Mouse (Mus musculus) myocyte (in vitro differentiated cells): ENCODE data around the gene Wrb. TPM values are rescaled to one million over a fixed set of nuclear protein-coding genes. Genes with fewer than 3 reads are reported as not detected.
A peak's percentile ranks its signal among the peaks of the same experiment; 100 is the strongest.

ENCODE experiments used
- H3K27me3 ChIP-seq: one replicate; pipeline ENCODE4 v1.6.1; 2011; ENCODE audit not compliant: control insufficient read depth, insufficient read depth, insufficient read length
- H3K36me3 ChIP-seq: one replicate; pipeline ENCODE4 v1.6.1; 2011; ENCODE audit not compliant: control insufficient read depth, insufficient read depth
- H3K4me2 ChIP-seq: one replicate; pipeline ENCODE4 v1.6.1; 2011; ENCODE audit warnings: low read depth, control low read depth
- H3K4me3 ChIP-seq: one replicate; pipeline ENCODE4 v1.5.1; 2011; ENCODE audit warnings: mild to moderate bottlenecking, control low read depth, moderate library complexity
- H3K79me2 ChIP-seq: one replicate; pipeline ENCODE4 v1.6.1; 2011; ENCODE audit not compliant: control insufficient read depth, insufficient read depth
- H3ac ChIP-seq: one replicate; pipeline ENCODE4 v1.6.1; 2011; ENCODE audit not compliant: control insufficient read depth, insufficient read length
- CEBPB ChIP-seq: IDR thresholded peaks from 2 replicates; pipeline ENCODE4 v1.6.1; 2011; ENCODE audit warnings: mild to moderate bottlenecking, moderate library complexity; ENCODE audit not compliant: poor library complexity, insufficient read depth, severe bottlenecking
- E2F4 ChIP-seq: IDR thresholded peaks from one replicate; pipeline ENCODE4 v1.6.1; 2011; ENCODE audit warnings: mild to moderate bottlenecking, control low read depth, moderate library complexity; ENCODE audit not compliant: insufficient read depth
- MAX ChIP-seq: IDR thresholded peaks from one replicate; pipeline ENCODE4 v1.6.1; 2011; ENCODE audit warnings: low read depth, mild to moderate bottlenecking, control low read depth
- MYOD1 ChIP-seq, 3 experiments: IDR thresholded peaks; one replicate each; pipeline ENCODE4 v1.6.1; 2011; ENCODE audit warnings: control low read depth in 2 of 3, low read depth in 2 of 3, mild to moderate bottlenecking in 2 of 3, moderate library complexity in 1 of 3; ENCODE audit not compliant: insufficient read length in 2 of 3, control insufficient read depth in 1 of 3
- MYOG ChIP-seq, 3 experiments: IDR thresholded peaks; one replicate each; pipeline ENCODE4 v1.6.1; 2011; ENCODE audit warnings: control low read depth in 2 of 3, low read depth in 2 of 3, mild to moderate bottlenecking in 2 of 3; ENCODE audit not compliant: insufficient read length in 2 of 3, control insufficient read depth in 1 of 3, insufficient read depth in 1 of 3
- POLR2A ChIP-seq: IDR thresholded peaks from one replicate; pipeline ENCODE4 v1.6.1; 2011; ENCODE audit warnings: low read depth, mild to moderate bottlenecking, control low read depth, moderate library complexity; ENCODE audit not compliant: insufficient read length
- POLR2AphosphoS2 ChIP-seq: IDR thresholded peaks from one replicate; pipeline ENCODE4 v1.6.1; 2011; ENCODE audit warnings: low read depth, control low read depth; ENCODE audit not compliant: insufficient read length
- REST ChIP-seq: IDR thresholded peaks from one replicate; pipeline ENCODE4 v1.6.1; 2011; ENCODE audit warnings: mild to moderate bottlenecking, control low read depth, moderate library complexity; ENCODE audit not compliant: insufficient read depth, insufficient read length
- SRF ChIP-seq: IDR thresholded peaks from one replicate; pipeline ENCODE4 v1.6.1; 2011; ENCODE audit warnings: low read depth; ENCODE audit not compliant: control insufficient read depth, insufficient read length
- TCF12 ChIP-seq: IDR thresholded peaks from one replicate; pipeline ENCODE4 v1.6.1; 2011; ENCODE audit warnings: mild to moderate bottlenecking, control low read depth; ENCODE audit not compliant: poor library complexity, insufficient read depth, severe bottlenecking
- TCF3 ChIP-seq: IDR thresholded peaks from one replicate; pipeline ENCODE4 v1.6.1; 2011; ENCODE audit warnings: low read depth, control low read depth; ENCODE audit not compliant: insufficient read length
- USF1 ChIP-seq: IDR thresholded peaks from one replicate; pipeline ENCODE4 v1.6.1; 2011; ENCODE audit warnings: low read depth, mild to moderate bottlenecking, control low read depth, moderate library complexity
- polyA plus RNA-seq: library from polyadenylated mRNA; unstranded; fragments of >200 nt; fragmentation: generic; extraction: Trizol; gene quantifications from one replicate; pipeline ENCODE4 v1.2.1, GENCODE M21; 2012; ENCODE audit warnings: missing spikeins

Gene Wrb
- polyA plus RNA-seq, 1 experiment = 16.4 TPM

DNA sequence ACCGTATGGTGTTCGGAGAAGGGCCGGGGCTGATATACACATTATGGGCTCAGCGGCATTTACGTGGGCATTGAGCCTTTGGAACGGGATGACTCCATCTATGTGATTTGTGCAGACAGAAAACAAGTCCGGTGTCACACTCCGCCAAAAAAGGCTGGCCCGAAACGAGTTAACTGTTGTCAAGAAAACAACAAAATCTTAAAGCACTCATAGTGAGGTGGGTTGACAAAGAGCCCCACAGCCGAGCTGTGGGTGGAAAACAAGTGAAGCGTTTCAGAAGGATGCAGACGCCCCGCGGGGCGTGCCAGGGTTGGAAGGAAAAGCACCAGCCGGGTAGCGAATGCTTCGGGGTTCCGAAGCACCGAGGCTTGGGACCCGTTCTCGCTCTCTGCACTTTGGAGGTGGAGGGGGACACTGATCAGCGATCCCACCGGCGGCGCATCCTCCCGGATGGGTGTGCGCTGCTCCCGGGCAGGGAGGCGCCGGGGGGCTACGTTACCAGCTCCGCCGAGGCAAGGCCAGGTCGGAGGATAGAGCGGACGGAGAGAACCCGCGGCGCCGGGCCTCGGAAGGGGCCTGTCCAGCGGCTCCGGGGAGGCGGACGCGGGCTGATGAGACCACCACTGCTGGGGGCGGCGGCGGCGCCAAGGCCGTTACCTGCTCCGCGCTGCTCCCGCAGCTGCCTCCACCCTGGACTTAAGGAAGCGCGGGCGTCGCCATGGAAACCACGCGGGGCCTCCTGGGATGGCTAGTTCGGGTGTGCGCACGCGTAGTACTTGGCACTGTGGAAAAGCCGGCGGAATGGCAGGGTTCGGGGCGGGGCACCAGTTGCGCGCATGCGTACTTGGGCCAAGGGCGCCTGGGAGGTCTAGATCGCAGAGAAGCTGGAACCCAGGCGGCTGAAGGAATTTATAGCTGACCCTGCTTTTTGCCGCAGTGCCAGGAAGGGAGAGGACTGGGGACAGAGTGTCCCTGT is 46.6 kb downstream of the Wrb start, which contains the start of gene Lca5l:
Gene Lca5l (minus strand): TSS at position 741 of the 976 bp plus-strand sequence.
- no peaks in the 10 kb centered on the region for H3K27me3 ChIP-seq
- H3K79me2 ChIP-seq = no peaks in the 10 kb centered on the region
- peak within 1 kb of the TSS; percentile 36 for H3ac ChIP-seq
- H3K36me3 ChIP-seq = no peaks in the 10 kb centered on the region
- peak within 1 kb of the TSS; percentile 31 for H3K4me3 ChIP-seq
- TF ChIP-seq POLR2A (peak; percentile 64), POLR2AphosphoS2 (peak; percentile 73), MYOG (IDR thresholded peaks at IDR 0.05; ENCODE audit: control insufficient read depth in 1 of 3, insufficient read depth in 1 of 3, insufficient read length in 2 of 3, low read depth in 2 of 3) (peak in 1 of 3 experiments; percentile 43), MYOD1 (IDR thresholded peaks at IDR 0.05; ENCODE audit: control insufficient read depth in 1 of 3, insufficient read length in 2 of 3, low read depth in 2 of 3) (peak in 2 of 3 experiments; percentile 19 to 22), CEBPB (no peak)
- H3K4me2 ChIP-seq = peak within 1 kb of the TSS; percentile 94

DNA sequence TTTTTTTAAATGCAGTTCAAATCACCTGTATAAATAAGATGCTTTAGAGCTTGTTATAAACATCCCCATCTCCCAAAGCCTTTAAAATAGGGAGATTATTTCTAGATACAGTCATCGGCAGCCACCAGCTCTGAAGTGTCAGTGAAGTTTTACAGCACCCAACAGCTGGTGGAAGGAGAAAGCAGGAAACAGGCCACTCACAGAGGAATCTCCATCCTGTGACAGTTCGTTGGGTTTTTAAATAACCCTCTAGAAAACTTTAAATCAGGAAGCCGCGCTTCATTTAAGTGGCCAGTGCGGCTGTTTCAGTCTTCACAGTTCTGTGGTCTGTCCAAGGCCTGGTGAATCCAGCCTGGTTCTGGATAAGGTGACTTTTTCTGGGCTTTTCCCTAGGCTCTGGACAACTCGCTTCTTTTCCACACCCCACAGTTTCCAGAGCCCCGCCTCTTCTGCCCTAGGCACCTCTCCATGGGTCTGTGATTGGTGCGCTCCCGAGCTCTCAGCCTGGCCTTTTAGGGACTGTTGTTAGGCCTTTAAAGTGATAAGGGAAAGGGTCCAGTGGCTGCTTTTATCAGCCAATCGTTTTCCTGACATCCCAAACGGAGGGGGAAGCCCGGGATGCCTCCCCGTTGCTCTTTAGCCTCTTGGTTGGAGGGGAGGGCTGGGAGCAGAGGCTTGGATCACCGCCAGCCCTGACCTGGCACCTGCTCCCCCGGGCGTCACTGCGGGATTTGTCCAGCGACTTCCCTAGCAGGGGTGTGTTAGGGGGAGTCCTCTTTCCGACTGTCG is 54.9 kb downstream of the Wrb start, which contains the start of gene Sh3bgr:
Gene Sh3bgr (plus strand): TSS at position 538 of the 789 bp plus-strand sequence.
- Histone ChIP-seq H3K36me3 (no peaks in the 10 kb centered on the region), H3K79me2 (no peaks in the 10 kb centered on the region), H3ac (no peak within 1 kb of the TSS), H3K4me3 (peak within 1 kb of the TSS; percentile 19), H3K4me2 (peak within 1 kb of the TSS; percentile 93), H3K27me3 (no peaks in the 10 kb centered on the region)
- TF ChIP-seq TCF12 = no peak
- no peak for TF ChIP-seq TCF3
- no peak for TF ChIP-seq POLR2A
- peak; percentile 33 to 80 (median 68) for TF ChIP-seq MYOG (IDR thresholded peaks at IDR 0.05; ENCODE audit: control insufficient read depth in 1 of 3, insufficient read depth in 1 of 3, insufficient read length in 2 of 3, low read depth in 2 of 3)
- TF ChIP-seq POLR2AphosphoS2 = no peak
- TF ChIP-seq SRF = peak; percentile 31
- no peak for TF ChIP-seq USF1
- no peak for TF ChIP-seq REST
- TF ChIP-seq MAX = no peak
- TF ChIP-seq CEBPB = no peak
- TF ChIP-seq MYOD1 (IDR thresholded peaks at IDR 0.05; ENCODE audit: control insufficient read depth in 1 of 3, insufficient read length in 2 of 3, low read depth in 2 of 3) = peak; percentile 89 to 98 (median 89)
- TF ChIP-seq E2F4 = no peak

DNA sequence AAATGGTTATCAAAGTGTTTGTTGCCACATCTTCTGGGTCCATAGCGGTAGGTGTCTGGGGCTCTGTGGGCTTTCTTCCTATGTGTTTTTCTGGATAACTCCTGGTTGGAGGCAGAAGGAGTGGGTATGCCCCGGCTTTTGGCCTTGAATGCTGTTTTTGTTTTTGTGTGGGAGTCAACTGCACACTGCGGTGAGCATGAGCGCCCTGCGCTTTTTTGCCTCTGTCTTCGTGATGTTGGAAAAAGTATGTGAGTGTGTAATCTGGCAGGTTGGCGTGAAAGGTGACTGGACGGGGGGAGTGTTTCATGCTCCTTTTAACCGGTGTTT is 55.5 kb downstream of the Wrb start:
- H3K4me3 ChIP-seq = peak overlapping the region; percentile 19
- no peak for TF ChIP-seq MYOD1 (IDR thresholded peaks at IDR 0.05; ENCODE audit: control insufficient read depth in 1 of 3, insufficient read length in 2 of 3, low read depth in 2 of 3)
- no peak for TF ChIP-seq POLR2A
- TF ChIP-seq SRF = no peak
- TF ChIP-seq POLR2AphosphoS2 = no peak
- no peak for TF ChIP-seq REST
- no peak for TF ChIP-seq TCF12
- no peak for TF ChIP-seq E2F4
- no peak for TF ChIP-seq TCF3
- no peak for TF ChIP-seq USF1
- no peak for TF ChIP-seq MAX
- TF ChIP-seq MYOG (IDR thresholded peaks at IDR 0.05; ENCODE audit: control insufficient read depth in 1 of 3, insufficient read depth in 1 of 3, insufficient read length in 2 of 3, low read depth in 2 of 3) = no peak
- TF ChIP-seq CEBPB = no peak
- peak overlapping the region; percentile 93 for H3K4me2 ChIP-seq
- no peaks in the 10 kb centered on the region for H3K36me3 ChIP-seq
- H3ac ChIP-seq = no peak overlapping the region
- no peaks in the 10 kb centered on the region for H3K27me3 ChIP-seq
- no peaks in the 10 kb centered on the region for H3K79me2 ChIP-seq

- Histone ChIP-seq H3K27me3 (no peaks in the 10 kb centered on the region), H3ac (no peak overlapping the region), H3K79me2 (no peaks in the 10 kb centered on the region), H3K4me2 (peak overlapping the region; percentile 93), H3K36me3 (no peaks in the 10 kb centered on the region), H3K4me3 (peak overlapping the region; percentile 19)
- TF ChIP-seq MYOG (IDR thresholded peaks at IDR 0.05; ENCODE audit: control insufficient read depth in 1 of 3, insufficient read depth in 1 of 3, insufficient read length in 2 of 3, low read depth in 2 of 3) (no peak), SRF (no peak), E2F4 (no peak), MYOD1 (IDR thresholded peaks at IDR 0.05; ENCODE audit: control insufficient read depth in 1 of 3, insufficient read length in 2 of 3, low read depth in 2 of 3) (no peak), CEBPB (no peak), TCF3 (no peak), USF1 (no peak), MAX (no peak), POLR2AphosphoS2 (no peak), POLR2A (no peak), REST (no peak), TCF12 (no peak)
Measured at GRCm38 (mm10) chr16:96201485-96202232, 56.5 kb downstream of the Wrb start.

Other genes starting within 250 kb of the Wrb start
- 38.5 TPM for gene Psmg1, start 154.4 kb upstream of the Wrb start, polyA plus RNA-seq
- 21.4 TPM for gene Brwd1, start 62.9 kb upstream of the Wrb start, polyA plus RNA-seq
- gene Hmgn1, start 17.7 kb upstream of the Wrb start, polyA plus RNA-seq = 120 TPM
- 0.18 TPM for gene Lca5l, start 46.9 kb downstream of the Wrb start, polyA plus RNA-seq
- gene Sh3bgr, start 55.0 kb downstream of the Wrb start, polyA plus RNA-seq = 32.7 TPM
- 5.0 TPM for gene B3galt5, start 90.4 kb downstream of the Wrb start, polyA plus RNA-seq